Mouse (Mus musculus) heart, adult 2 months (tissue): ENCODE data around the gene Hps6. TPM values are rescaled to one million over a fixed set of nuclear protein-coding genes. Genes with fewer than 3 reads are reported as not detected.

Experiments
- DNase-seq, 2 experiments: peaks; one replicate each; pipeline ENCODE4 v3.0.0; 2021
- H3K27ac ChIP-seq: fragments of 200-600 bp; 2 replicates; pipeline ENCODE4 v1.8.1; 2022
- H3K27me3 ChIP-seq: fragments of 200-500 bp; 2 replicates; pipeline ENCODE4 v1.6.1; 2012; ENCODE audit warnings: mild to moderate bottlenecking, low read length, inconsistent platforms, mixed read lengths; ENCODE audit not compliant: control insufficient read depth, insufficient read depth
- H3K36me3 ChIP-seq: fragments of 200-500 bp; 2 replicates; pipeline ENCODE4 v1.6.1; 2012; ENCODE audit warnings: low read length, inconsistent platforms; ENCODE audit not compliant: control insufficient read depth, insufficient read depth
- H3K4me1 ChIP-seq: fragments of 200-500 bp; 2 replicates; pipeline ENCODE4 v1.6.1; 2011; ENCODE audit warnings: low read length; ENCODE audit not compliant: control insufficient read depth, insufficient read depth
- H3K4me3 ChIP-seq: fragments of 200-600 bp; 2 replicates; pipeline ENCODE4 v1.8.1; 2022
- H3K79me2 ChIP-seq: fragments of 200-500 bp; replicated peaks from 2 replicates; pipeline ENCODE4 v1.6.1; 2012; ENCODE audit warnings: mild to moderate bottlenecking, inconsistent platforms, low read length, moderate library complexity, mixed read lengths; ENCODE audit not compliant: control insufficient read depth, insufficient read depth
- H3K9ac ChIP-seq: fragments of 200-500 bp; 2 replicates; pipeline ENCODE4 v1.6.1; 2012; ENCODE audit warnings: low read depth, mild to moderate bottlenecking, control low read depth, inconsistent platforms, low read length, mixed read lengths
- CTCF ChIP-seq: fragments of 200-600 bp; IDR thresholded peaks from 2 replicates; pipeline ENCODE4 v1.8.1; 2022; ENCODE audit warnings: antibody characterized with exemption, mild to moderate bottlenecking, moderate library complexity
- EP300 ChIP-seq: fragments of 200-500 bp; IDR thresholded peaks from 2 replicates; pipeline ENCODE4 v1.6.1; 2011; ENCODE audit warnings: low read depth, low read length, control low read depth; ENCODE audit not compliant: insufficient read depth
- POLR2A ChIP-seq: fragments of 200-500 bp; IDR thresholded peaks from 2 replicates; pipeline ENCODE4 v1.6.1; 2011; ENCODE audit warnings: mild to moderate bottlenecking, low read depth, low read length, control low read depth; ENCODE audit not compliant: insufficient read depth
- WGBS: fragments of 180-500 bp; shearing (Covaris S2); methylation state at CpG from one replicate; pipeline ENCODE4 v1.1.7; 2018; 5-methylcytosine and 5-hydroxymethylcytosine counted together
- intact Hi-C: fragments of 180-260 bp; cut with DNase I; formaldehyde crosslinking; loops from one replicate; pipeline ENCODE4 v1.15.1; 2025
- polyA plus RNA-seq: library from polyadenylated mRNA; depleted of rRNA; stranded (reverse); fragments of >200 nt; gene quantifications from 2 replicates; pipeline ENCODE4 v1.2.3, GENCODE M21; 2012
- total RNA-seq, 2 experiments: library from RNA; stranded (reverse); gene quantifications; 2 replicates each; pipeline ENCODE4 v1.2.3; 2021

Gene Hps6
- total and polyA plus RNA-seq, 3 experiments = 3.6 to 5.6 (median 5.2) TPM

DNA sequence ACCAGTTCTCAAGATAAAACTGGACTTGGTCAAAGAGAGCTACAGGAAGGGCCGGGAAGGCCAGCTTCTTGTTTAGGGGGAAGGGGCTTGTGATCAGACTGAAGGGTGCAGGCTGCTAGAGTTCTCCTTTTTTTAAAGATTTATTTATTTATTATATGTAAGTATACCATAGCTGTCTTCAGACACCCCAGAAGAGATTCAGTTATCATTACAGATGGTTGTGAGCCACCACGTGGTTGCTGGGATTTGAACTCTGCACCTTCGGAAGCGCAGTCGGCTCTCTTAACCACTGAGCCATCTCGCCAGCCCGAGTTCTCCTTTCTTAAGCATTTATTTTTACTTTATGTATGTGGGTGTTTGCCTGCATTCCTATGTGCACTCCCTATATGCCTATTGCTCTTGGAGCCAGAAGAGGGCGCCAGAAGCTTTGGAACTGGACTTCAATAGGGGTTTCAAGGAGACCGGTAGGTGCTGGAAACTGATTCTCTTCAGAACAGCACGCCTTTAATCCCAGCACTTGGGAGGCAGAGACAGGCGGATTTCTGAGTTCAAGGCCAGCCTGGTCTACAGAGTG is 25.5 kb downstream of the Hps6 start:
- no peak for DNase-seq
- Histone ChIP-seq H3K4me3 (no peak overlapping the region), H3K27me3 (no peaks in the 10 kb centered on the region), H3K4me1 (no peaks in the 10 kb centered on the region), H3K36me3 (no peaks in the 10 kb centered on the region), H3K9ac (no peak overlapping the region), H3K27ac (no peak overlapping the region), H3K79me2 (no peaks in the 10 kb centered on the region)
- 70% methylated on average over 11 of the region's 11 CpGs for WGBS
- intact Hi-C loops = no loop called here
- TF ChIP-seq EP300 (no peak), CTCF (peak; percentile 43)

DNA sequence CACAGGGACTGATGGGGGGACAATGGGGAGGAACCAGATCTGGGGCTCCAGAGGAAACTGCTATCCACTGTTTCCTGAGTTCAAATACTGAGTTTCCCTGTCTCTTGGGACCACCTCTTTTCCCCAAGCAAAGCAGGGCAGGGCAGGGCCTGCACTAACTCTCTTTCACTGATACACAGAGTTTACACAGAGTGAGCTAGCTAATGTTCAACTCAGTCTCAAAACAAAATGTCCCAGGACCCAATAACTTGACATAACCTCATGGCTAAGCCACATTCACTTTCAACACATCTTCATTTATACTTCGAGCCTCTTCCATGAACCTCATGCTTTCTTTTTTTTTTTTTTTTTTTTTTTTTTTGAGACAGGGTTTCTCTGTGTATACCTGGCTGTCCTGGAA is 26.3 kb downstream of the Hps6 start:
- Histone ChIP-seq H3K9ac (no peak overlapping the region), H3K27me3 (no peaks in the 10 kb centered on the region), H3K4me3 (no peak overlapping the region), H3K27ac (no peak overlapping the region), H3K4me1 (no peaks in the 10 kb centered on the region), H3K79me2 (no peaks in the 10 kb centered on the region), H3K36me3 (no peaks in the 10 kb centered on the region)
- WGBS = 85% methylated on average over 1 of the region's 1 CpGs
- intact Hi-C loops = no loop called here
- no peak for DNase-seq
- TF ChIP-seq POLR2A (no peak), CTCF (no peak), EP300 (no peak)

DNA sequence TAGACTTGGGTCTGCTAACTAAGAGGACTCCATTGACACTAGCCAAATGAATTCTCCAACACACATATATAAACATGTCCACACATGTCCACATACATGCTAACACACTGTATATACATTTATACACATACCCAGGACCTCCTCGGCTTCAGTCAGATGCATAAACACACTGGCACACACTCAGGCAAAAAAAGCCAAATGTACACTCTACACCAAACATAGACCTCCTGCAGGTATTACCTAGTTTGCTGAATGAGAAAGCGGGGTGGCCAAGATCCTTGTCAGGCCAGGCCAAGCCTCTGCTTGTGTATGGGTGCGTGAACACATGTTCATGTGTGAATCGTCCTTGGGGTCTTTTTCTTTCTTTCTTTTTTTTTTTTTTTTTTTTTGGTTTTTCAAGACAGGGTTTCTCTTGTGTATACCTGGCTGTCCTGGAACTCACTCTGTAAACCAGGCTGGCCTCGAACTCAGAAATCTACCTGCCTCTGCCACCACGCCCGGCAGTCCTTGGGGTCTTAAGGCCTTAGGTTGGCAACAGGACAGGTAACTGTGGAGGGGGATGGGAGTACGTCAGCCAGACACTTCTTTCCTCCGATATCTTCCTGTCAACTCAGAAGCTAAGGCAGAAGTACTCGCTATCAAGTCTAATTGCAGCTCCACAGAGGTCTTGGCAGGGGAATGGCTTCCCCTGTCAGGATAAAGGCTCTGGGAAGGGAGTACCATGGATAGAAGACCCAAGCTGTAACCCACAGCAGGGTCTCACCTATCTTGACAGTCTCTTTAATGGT is 27.1 kb downstream of the Hps6 start:
- Histone ChIP-seq H3K9ac (no peak overlapping the region), H3K27me3 (no peaks in the 10 kb centered on the region), H3K27ac (no peak overlapping the region), H3K36me3 (no peaks in the 10 kb centered on the region), H3K4me1 (no peaks in the 10 kb centered on the region), H3K79me2 (no peaks in the 10 kb centered on the region), H3K4me3 (no peak overlapping the region)
- intact Hi-C loops = no loop called here
- TF ChIP-seq POLR2A (no peak), EP300 (no peak), CTCF (no peak)
- 87% methylated on average over 10 of the region's 10 CpGs for WGBS
- DNase-seq = no peak

DNA sequence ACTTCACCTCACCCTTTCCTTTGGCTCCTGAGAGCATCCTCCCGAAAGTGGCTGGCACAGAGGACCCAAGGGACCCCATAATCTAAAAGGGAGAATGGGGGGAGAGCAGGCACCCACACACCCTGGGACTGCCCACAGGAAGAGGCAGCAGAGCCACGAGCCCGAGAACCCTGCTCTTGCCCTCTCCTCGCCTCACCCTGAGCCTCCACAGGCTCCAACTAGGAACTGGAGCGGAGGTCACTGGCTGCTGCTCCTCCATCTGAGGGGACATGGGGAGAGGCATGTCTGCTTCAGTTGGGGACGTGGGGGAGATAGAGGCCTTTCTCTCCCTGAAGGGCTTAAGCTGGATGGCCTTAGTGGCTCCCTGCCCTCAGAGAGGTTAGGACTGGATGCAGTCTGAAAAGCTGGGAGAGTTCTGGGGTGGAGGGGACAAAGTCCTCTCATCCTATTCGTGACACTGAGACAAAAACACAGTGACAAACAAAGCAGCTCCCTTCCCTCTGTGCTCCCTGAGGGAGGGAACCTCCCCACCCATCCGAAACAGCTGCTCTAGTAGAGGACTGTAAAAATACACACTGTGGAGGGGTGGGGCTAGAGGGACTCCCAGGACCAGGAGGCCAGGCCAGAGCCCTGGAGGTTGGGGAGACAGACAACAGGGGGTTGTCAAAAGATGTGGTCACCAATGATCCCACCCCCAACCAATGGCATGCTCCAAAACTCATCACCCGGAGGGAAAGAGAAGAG is 28.6 kb downstream of the Hps6 start:
- WGBS = 56% methylated on average over 9 of the region's 9 CpGs
- H3K27ac ChIP-seq = no peak overlapping the region

DNA sequence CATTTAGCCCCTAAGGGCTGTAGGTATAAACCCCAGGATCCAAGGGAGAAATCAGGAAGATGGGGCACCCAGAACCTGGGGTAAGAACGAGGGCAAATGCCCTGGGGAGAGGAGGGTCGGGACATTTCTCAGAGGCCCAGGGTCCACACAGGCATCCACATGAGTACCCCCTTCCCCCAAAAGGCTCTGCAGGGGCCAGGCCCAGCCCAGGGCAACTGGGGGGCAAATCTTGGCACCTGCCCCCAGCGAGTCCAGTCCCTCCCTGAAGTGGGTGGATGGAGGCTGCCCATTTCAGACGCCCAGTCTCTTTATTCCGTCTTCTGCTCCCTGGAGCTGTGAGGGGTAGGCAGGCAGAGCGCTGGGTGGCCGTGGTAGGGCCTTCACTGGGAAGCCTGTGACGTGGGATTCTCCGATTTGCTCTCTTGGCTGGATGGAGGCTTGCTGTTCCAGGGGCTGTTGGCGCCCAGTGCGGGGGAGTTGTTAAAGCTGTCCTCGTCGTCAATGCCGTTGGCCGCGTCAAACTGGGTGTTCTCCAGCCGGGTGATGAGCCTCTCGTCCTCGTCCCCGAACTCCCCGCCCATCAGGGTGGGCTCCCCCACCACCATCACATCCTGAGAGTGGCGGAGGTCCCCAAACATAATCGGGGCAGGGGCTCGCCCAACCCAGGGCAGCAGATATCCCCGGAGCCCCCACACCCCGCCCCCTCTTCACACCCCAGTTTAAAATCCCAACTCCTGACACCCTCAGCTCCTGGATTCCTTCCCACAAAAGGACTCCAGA is 29.6 kb downstream of the Hps6 start:
- H3K4me1 ChIP-seq = peaks cover 6% of the 10 kb centered on the region
- no peak for DNase-seq
- no peaks in the 10 kb centered on the region; the same call in 1 of the 2 replicates for H3K36me3 ChIP-seq
- TF ChIP-seq POLR2A = no peak
- no peak for TF ChIP-seq EP300
- TF ChIP-seq CTCF = no peak
- intact Hi-C loops = no loop called here
- no peak overlapping the region for H3K27ac ChIP-seq
- no peak overlapping the region for H3K4me3 ChIP-seq
- H3K27me3 ChIP-seq = no peaks in the 10 kb centered on the region
- H3K79me2 ChIP-seq = no peaks in the 10 kb centered on the region; the same call in 1 of the 2 replicates
- no peak overlapping the region for H3K9ac ChIP-seq
- 81% methylated on average over 26 of the region's 26 CpGs for WGBS

More for the DNA sequence above, 28.6 kb downstream of the Hps6 start:
- Histone ChIP-seq H3K9ac (no peak overlapping the region), H3K79me2 (no peaks in the 10 kb centered on the region), H3K36me3 (no peaks in the 10 kb centered on the region), H3K4me3 (no peak overlapping the region), H3K27me3 (no peaks in the 10 kb centered on the region), H3K4me1 (no peaks in the 10 kb centered on the region)
- intact Hi-C loops = no loop called here
- no peak for DNase-seq
- TF ChIP-seq POLR2A = no peak
- no peak for TF ChIP-seq CTCF
- TF ChIP-seq EP300 = no peak
